Comparison of ENCODE assay signal across 23 mouse cellular contexts in genomic region chr17:67641627-67642026, GRCm38 (mm10). TPM values are rescaled to one million over a fixed set of nuclear protein-coding genes. Genes with fewer than 3 reads are reported as not detected.
DNase-seq lines count a peak whose midpoint lies in the region.
"Had no signal": no experiment of that assay in that cellular context is flagged by ENCODE, and none has a peak within 500 bp of the region (broad histone marks: within the 10 kb centered on the region; RNA-seq: fewer than 3 reads in every experiment).

No protein-coding gene starts in this region.

- intact Hi-C loops in heart, postnatal 10 days (cut with DNase I) = no loop called here

- DNase-seq in gastrocnemius, adult 18-20 months (ENCODE audit: low spot score) = peak; percentile 70
- DNase-seq in gastrocnemius, postnatal 25 days = no peak
- DNase-seq in heart, adult 9 months (ENCODE audit: low spot score in 2 of 2) = peak; percentile 50 to 65
- no peak for DNase-seq in heart, postnatal 10 days
- peak; percentile 32 for DNase-seq in Muller cell, postnatal 12 days (ENCODE audit: inconsistent ontology term)
- peak; percentile 77 for DNase-seq in skeletal muscle tissue, adult 2 months (ENCODE audit: low read depth, low spot score)
- DNase-seq in thymus, postnatal 25 days = no peak
- DNase-seq: adrenal gland, postnatal 10 days; cerebellum, adult 11 months; cerebellum, adult 9-10 months; cerebellum, postnatal 36 days; gastrocnemius, postnatal 14 days; heart, postnatal 14 days; kidney, adult 18-20 months; kidney, postnatal 36 days; layer of hippocampus, postnatal 36 days; left cerebral cortex, postnatal 4 days; liver, postnatal 0 days; lung, postnatal 10 days; thymus, postnatal 14 days had no signal

RNA-seq across cellular contexts. Expression of gene Lrrc30, which starts 9.1 kb away (rescaled TPM):
- 100 to 1,000 TPM; 114 to 164 TPM for total RNA-seq in gastrocnemius, adult 18-20 months (2021)
- total RNA-seq in gastrocnemius, postnatal 25 days (2021) = 10 to 100 TPM; 51.1 to 92.0 TPM
- under 1 TPM in 1 of 2 experiments, not detected in 1; 0.15 TPM for total RNA-seq in heart, postnatal 10 days (2021)
- total RNA-seq: G1E; layer of hippocampus, adult 2 months; layer of hippocampus, postnatal 36 days; left cerebral cortex, postnatal 4 days; monocyte, adult 5-6 weeks had no signal

RNA-seq across cellular contexts. Expression of gene Lama1, which starts 55.4 kb away (rescaled TPM):
- total RNA-seq in gastrocnemius, adult 18-20 months (2021) = under 1 TPM; 0.02 to 0.05 TPM
- under 1 TPM; 0.05 to 0.11 TPM for total RNA-seq in gastrocnemius, postnatal 25 days (2021)
- under 1 TPM; 0.57 to 0.79 TPM for total RNA-seq in heart, postnatal 10 days (2021)
- total RNA-seq: monocyte, adult 5-6 weeks had no signal

Comparison
In these comparisons a context has a peak if more than half of its experiments do, and no peak if none do; other contexts are left out.
1. DNase-seq: peak in gastrocnemius, adult 18-20 months (single experiment), heart, adult 9 months (2 of 2), Muller cell, postnatal 12 days (single experiment) and skeletal muscle tissue, adult 2 months (single experiment); none in gastrocnemius, postnatal 25 days (single experiment), heart, postnatal 10 days (0 of 2) and thymus, postnatal 25 days (single experiment).
2. RNA of gene Lrrc30, which starts 9.1 kb away (total RNA-seq): 114 to 164 TPM in gastrocnemius, adult 18-20 months and 51.1 to 92.0 TPM in gastrocnemius, postnatal 25 days; 0.15 TPM in heart, postnatal 10 days; every median in the first group is over 10 times any median in the second.